Mouse (Mus musculus): Measurements from ENCODE around the gene Ube3b.

DNA sequence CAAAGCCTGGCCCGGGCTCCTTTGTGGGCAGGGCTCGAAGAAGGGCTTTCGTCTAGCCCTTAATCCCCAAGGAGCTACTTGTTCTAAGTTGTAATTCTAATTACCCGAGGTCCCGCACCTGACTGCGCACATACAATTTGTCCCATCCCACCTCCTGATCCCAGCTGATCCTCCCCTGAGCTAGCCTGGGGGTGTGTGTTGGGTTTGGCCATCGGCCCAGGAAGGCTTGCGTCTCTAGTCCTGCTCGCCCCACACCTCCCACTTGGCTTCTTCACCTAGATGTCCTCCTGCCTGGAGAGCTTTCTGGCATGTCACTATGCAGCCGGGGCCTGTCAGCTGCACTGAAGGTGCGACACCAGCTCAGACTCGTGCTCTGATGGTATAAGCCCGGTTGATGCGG, 55.2 kb downstream of the Ube3b start:
- TF ChIP-seq CTCF (conservative IDR thresholded peaks at IDR 0.05; ENCODE audit: low read length) (no peak), POU5F1 (IDR thresholded peaks at IDR 0.05; ENCODE audit: borderline replicate concordance, low read length) (no peak), NANOG (IDR thresholded peaks at IDR 0.05; ENCODE audit: borderline replicate concordance, low read length) (no peak)
